Mouse (Mus musculus) forebrain, embryonic 14.5 days (tissue): ENCODE results near the gene Lat. TPM values are rescaled to one million over a fixed set of nuclear protein-coding genes. Genes with fewer than 3 reads are reported as not detected.

ENCODE experiments used
- ATAC-seq: fragments of 200-750 bp; cut with Nextera tagmentation; 2 replicates; pipeline ENCODE4 v1.8.0; 2017; ENCODE audit warnings: mild to moderate bottlenecking, moderate library complexity
- DNase-seq: peaks from one replicate; pipeline ENCODE4 v3.0.0-alpha.2; 2015; ENCODE audit warnings: low spot score
- H3K27ac ChIP-seq: fragments of 300-500 bp; sonication (generic); 2 replicates; pipeline ENCODE4 v1.5.1; 2014; ENCODE audit warnings: low read depth, mild to moderate bottlenecking, control low read depth, low read length, moderate library complexity
- H3K27me3 ChIP-seq: fragments of 300-500 bp; sonication (generic); replicated peaks from 2 replicates; pipeline ENCODE4 v1.6.1; 2014; ENCODE audit warnings: low read length, control low read depth, mixed read lengths; ENCODE audit not compliant: control insufficient read depth, insufficient read depth
- H3K36me3 ChIP-seq: fragments of 300-500 bp; sonication (generic); 2 replicates; pipeline ENCODE4 v1.6.1; 2014; ENCODE audit warnings: low read length, control low read depth; ENCODE audit not compliant: control insufficient read depth, insufficient read depth
- H3K4me1 ChIP-seq: fragments of 300-500 bp; sonication (generic); 2 replicates; pipeline ENCODE4 v1.6.1; 2014; ENCODE audit warnings: antibody characterized with exemption, low read length, control low read depth; ENCODE audit not compliant: control insufficient read depth, insufficient read depth
- H3K4me2 ChIP-seq: fragments of 300-500 bp; sonication (generic); 2 replicates; pipeline ENCODE4 v1.6.1; 2014; ENCODE audit warnings: mild to moderate bottlenecking, control low read depth, low read length
- H3K4me3 ChIP-seq: fragments of 300-500 bp; sonication (generic); 2 replicates; pipeline ENCODE4 v1.5.1; 2014; ENCODE audit warnings: low read depth, low read length, control low read depth
- H3K9ac ChIP-seq: fragments of 300-500 bp; sonication (generic); 2 replicates; pipeline ENCODE4 v1.6.1; 2014; ENCODE audit warnings: mild to moderate bottlenecking, low read length, control low read depth, moderate library complexity
- H3K9me3 ChIP-seq: fragments of 300-500 bp; sonication (generic); replicated peaks from 2 replicates; pipeline ENCODE4 v1.6.1; 2016; ENCODE audit warnings: low read length, control low read depth, mixed read lengths; ENCODE audit not compliant: control insufficient read depth
- WGBS: fragments of 180-500 bp; shearing (Covaris S2); extraction: QIAGEN DNeasy Blood & Tissue Kit; methylation state at CpG from one replicate; pipeline ENCODE4 v1.1.7; 2014; 5-methylcytosine and 5-hydroxymethylcytosine counted together
- polyA plus RNA-seq: library from polyadenylated mRNA; unstranded; fragments of >200 nt; fragmentation: Nextera tagmentation; extraction: Ambion mirVana; gene quantifications from 2 replicates; pipeline ENCODE4 v1.2.1, GENCODE M21; 2014

The Lat gene
- polyA plus RNA-seq, 1 experiment from 2014 or later: 0.50 TPM

GRCm38 (mm10) chr7:126376903-126377277 lies 7.5 kb upstream of the Lat start:
- Histone ChIP-seq H3K27me3 (no peaks in the 10 kb centered on the region), H3K9ac (peak overlapping the region; percentile 88), H3K4me3 (peak overlapping the region; percentile 92), H3K9me3 (no peaks in the 10 kb centered on the region), H3K4me1 (peaks cover 8% of the 10 kb centered on the region), H3K27ac (peak overlapping the region; percentile 33; the same call in 1 of the 2 replicates), H3K4me2 (peak overlapping the region; percentile 90), H3K36me3 (peaks cover 27% of the 10 kb centered on the region)
- WGBS: under 1% methylated on average over 27 of the region's 27 CpGs
- peak; percentile 70; the same call in 1 of the 2 replicates for ATAC-seq
- DNase-seq: no peak

DNA sequence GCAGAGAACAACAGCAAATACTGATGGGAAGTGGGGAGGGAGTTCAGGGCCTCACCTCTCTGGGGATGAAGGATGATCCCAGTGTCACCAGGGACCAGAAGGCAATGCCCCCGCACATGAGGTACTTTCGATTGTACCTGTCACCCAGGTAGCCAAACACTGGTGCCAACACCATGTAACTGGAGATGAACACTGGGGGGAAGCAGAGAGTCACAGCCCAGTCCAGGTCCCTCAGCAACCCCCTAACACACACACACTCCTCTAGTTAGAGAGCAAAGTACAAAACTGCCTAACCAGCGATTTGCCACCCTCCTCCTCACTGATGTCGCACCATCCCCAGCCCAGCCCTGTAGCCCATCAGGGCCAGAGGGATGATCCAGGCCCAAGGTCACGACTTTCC lies 5.6 kb upstream of the Lat start:
- Histone ChIP-seq H3K9me3 (no peaks in the 10 kb centered on the region), H3K9ac (no peak overlapping the region), H3K27ac (no peak overlapping the region), H3K4me1 (peaks cover 8% of the 10 kb centered on the region), H3K36me3 (peaks cover 46% of the 10 kb centered on the region), H3K4me3 (no peak overlapping the region), H3K4me2 (no peak overlapping the region), H3K27me3 (no peaks in the 10 kb centered on the region)
- ATAC-seq (no peak), DNase-seq (no peak)
- WGBS: 78% methylated on average over 5 of the region's 5 CpGs

GRCm38 (mm10) chr7:126374526-126374925 lies 5.2 kb upstream of the Lat start:
- H3K36me3 ChIP-seq: peaks cover 51% of the 10 kb centered on the region
- WGBS: 89% methylated on average over 6 of the region's 6 CpGs
- H3K27me3 ChIP-seq: no peaks in the 10 kb centered on the region
- H3K4me1 ChIP-seq: peaks cover 8% of the 10 kb centered on the region
- no peak for DNase-seq
- no peak for ATAC-seq
- no peaks in the 10 kb centered on the region for H3K9me3 ChIP-seq
- H3K4me3 ChIP-seq: no peak overlapping the region
- H3K27ac ChIP-seq: no peak overlapping the region
- no peak overlapping the region for H3K9ac ChIP-seq
- H3K4me2 ChIP-seq: no peak overlapping the region

GRCm38 (mm10) chr7:126373007-126373406 lies 3.6 kb upstream of the Lat start:
- H3K4me3 ChIP-seq: no peak overlapping the region
- ATAC-seq: no peak
- no peak overlapping the region for H3K4me2 ChIP-seq
- H3K4me1 ChIP-seq: peaks cover 8% of the 10 kb centered on the region
- 86% methylated on average over 9 of the region's 9 CpGs for WGBS
- peaks cover 56% of the 10 kb centered on the region for H3K36me3 ChIP-seq
- no peaks in the 10 kb centered on the region for H3K27me3 ChIP-seq
- H3K27ac ChIP-seq: no peak overlapping the region
- no peak overlapping the region for H3K9ac ChIP-seq
- no peak for DNase-seq
- H3K9me3 ChIP-seq: no peaks in the 10 kb centered on the region

GRCm38 (mm10) chr7:126368367-126368766 lies 1.0 kb downstream of the Lat start:
- WGBS: 86% methylated on average over 8 of the region's 8 CpGs

GRCm38 (mm10) chr7:126367636-126368035 lies 1.7 kb downstream of the Lat start:
- peaks cover 36% of the 10 kb centered on the region for H3K36me3 ChIP-seq
- no peaks in the 10 kb centered on the region for H3K4me1 ChIP-seq
- 89% methylated on average over 10 of the region's 10 CpGs for WGBS

More at GRCm38 (mm10) chr7:126368367-126368766, 1.0 kb downstream of the Lat start:
- DNase-seq (no peak), ATAC-seq (no peak)
- H3K4me2 ChIP-seq: no peak overlapping the region
- no peaks in the 10 kb centered on the region for H3K4me1 ChIP-seq
- no peak overlapping the region for H3K9ac ChIP-seq
- H3K27ac ChIP-seq: no peak overlapping the region
- no peaks in the 10 kb centered on the region for H3K27me3 ChIP-seq
- H3K9me3 ChIP-seq: no peaks in the 10 kb centered on the region
- H3K4me3 ChIP-seq: no peak overlapping the region
- peaks cover 44% of the 10 kb centered on the region for H3K36me3 ChIP-seq

GRCm38 (mm10) chr7:126363038-126363437 lies 6.3 kb downstream of the Lat start:
- Histone ChIP-seq H3K9ac (no peak overlapping the region), H3K9me3 (no peaks in the 10 kb centered on the region), H3K4me1 (no peaks in the 10 kb centered on the region), H3K4me3 (no peak overlapping the region), H3K4me2 (no peak overlapping the region), H3K27me3 (no peaks in the 10 kb centered on the region), H3K36me3 (no peaks in the 10 kb centered on the region), H3K27ac (no peak overlapping the region)
- 90% methylated on average over 6 of the region's 6 CpGs for WGBS
- ATAC-seq: no peak
- no peak for DNase-seq

More at GRCm38 (mm10) chr7:126367636-126368035, 1.7 kb downstream of the Lat start:
- ATAC-seq: no peak
- no peak overlapping the region for H3K4me3 ChIP-seq
- no peak overlapping the region for H3K9ac ChIP-seq
- no peaks in the 10 kb centered on the region for H3K9me3 ChIP-seq
- DNase-seq: no peak
- H3K4me2 ChIP-seq: no peak overlapping the region
- H3K27ac ChIP-seq: no peak overlapping the region
- no peaks in the 10 kb centered on the region for H3K27me3 ChIP-seq

GRCm38 (mm10) chr7:126359049-126359448 lies 10.3 kb downstream of the Lat start:
- DNase-seq: no peak

GRCm38 (mm10) chr7:126358413-126358812 lies 11.0 kb downstream of the Lat start:
- no peak for ATAC-seq
- WGBS: 93% methylated on average over 9 of the region's 9 CpGs
- H3K36me3 ChIP-seq: no peaks in the 10 kb centered on the region
- no peak overlapping the region for H3K4me2 ChIP-seq
- H3K9ac ChIP-seq: no peak overlapping the region
- no peak for DNase-seq
- H3K4me3 ChIP-seq: no peak overlapping the region
- H3K9me3 ChIP-seq: no peaks in the 10 kb centered on the region
- no peaks in the 10 kb centered on the region for H3K4me1 ChIP-seq
- no peaks in the 10 kb centered on the region for H3K27me3 ChIP-seq
- no peak overlapping the region for H3K27ac ChIP-seq

More at GRCm38 (mm10) chr7:126359049-126359448, 10.3 kb downstream of the Lat start:
- Histone ChIP-seq H3K27ac (no peak overlapping the region), H3K9me3 (no peaks in the 10 kb centered on the region), H3K4me1 (no peaks in the 10 kb centered on the region), H3K4me2 (no peak overlapping the region), H3K36me3 (no peaks in the 10 kb centered on the region), H3K4me3 (no peak overlapping the region), H3K9ac (no peak overlapping the region), H3K27me3 (no peaks in the 10 kb centered on the region)
- 81% methylated on average over 13 of the region's 13 CpGs for WGBS
- no peak for ATAC-seq
